Mouse (Mus musculus) CD8-positive naive resting alpha-beta T cell, adult 2 months (primary cell): Measurements from ENCODE around the gene Plac1.

ENCODE experiments used
- DNase-seq, 2 experiments: peaks; one replicate each; pipeline ENCODE4 v3.0.0; 2022; ENCODE audit warnings: low read depth in 2 of 2, low spot score in 2 of 2

Gene Plac1

DNA sequence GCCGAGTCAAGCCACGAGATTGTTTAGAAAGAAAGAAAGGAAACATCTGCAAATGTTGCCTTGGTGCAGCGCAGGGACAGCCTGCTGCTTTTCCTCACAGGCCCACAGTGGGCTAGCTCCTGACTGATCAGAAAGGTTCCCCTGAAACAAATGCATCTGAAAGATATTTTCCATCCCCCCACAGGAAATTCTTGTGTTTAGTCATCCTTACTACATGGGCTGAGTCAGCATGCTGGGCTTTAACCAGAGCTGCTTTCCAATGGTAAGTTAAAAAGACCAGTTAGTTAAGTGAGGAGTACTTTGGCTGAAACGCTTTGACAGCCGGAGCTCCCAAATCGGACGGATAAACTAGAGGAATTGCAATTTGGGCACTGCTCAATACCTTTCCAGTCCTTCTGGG lies 124.9 kb downstream of the Plac1 start:
- no peak for DNase-seq

DNA sequence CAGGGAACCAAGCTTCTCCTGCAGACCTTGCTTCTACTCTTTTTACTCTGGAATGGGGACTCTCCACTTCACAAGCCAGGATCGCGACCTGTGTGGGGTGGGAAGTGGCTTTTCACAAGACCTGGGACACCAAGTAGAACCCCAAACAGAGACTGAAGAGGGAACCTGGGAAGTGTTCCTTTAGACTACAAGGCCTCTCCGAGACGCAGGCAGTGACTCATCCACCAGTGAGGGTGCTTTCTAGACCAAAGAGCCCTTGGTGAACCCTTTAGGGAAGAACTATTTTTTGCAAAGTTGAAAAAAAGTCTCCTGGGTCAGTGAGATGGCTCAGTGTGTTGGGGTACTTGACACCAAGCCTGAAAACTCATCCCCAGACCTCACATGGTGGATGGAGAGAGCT lies 129.8 kb downstream of the Plac1 start:
- no peak for DNase-seq

DNA sequence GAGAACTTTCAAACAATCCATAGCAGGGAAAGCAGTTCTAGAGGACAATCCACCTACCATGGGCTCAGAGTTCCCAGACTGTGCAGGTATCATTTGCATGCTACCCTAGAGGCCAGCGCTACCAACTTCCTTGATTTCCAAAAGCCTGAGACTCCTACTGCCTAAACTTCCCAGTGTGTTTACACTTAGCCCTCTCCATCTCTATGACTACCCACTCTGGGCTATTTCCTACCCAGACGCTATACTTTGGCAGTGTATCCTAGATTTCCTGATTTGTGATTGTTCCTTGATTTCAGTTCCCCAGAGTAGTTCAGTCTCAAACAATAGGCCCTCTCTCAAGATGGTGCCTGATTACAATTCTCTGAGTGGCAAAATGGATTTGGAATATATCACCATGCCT lies 132.8 kb downstream of the Plac1 start:
- DNase-seq: no peak

DNA sequence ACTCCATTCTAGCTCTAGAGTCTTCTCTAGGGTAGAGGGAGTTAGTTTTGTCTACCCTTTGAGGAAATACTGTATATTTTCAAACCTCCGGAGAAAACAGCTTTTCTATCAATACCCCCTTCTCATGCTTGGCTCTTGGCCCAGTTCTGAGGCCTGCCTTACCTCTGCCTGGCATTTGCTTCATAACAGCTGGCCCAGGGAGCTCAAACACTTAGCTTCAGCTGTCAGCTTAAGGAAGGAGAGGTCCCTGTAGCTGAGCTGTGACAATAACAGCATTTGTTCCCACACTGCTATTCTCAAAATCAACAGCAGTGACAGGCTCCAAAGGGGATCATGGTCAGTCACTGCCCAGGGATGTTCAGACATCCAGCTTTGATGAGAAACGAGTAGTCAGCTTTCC lies 138.7 kb downstream of the Plac1 start:
- no peak for DNase-seq

DNA sequence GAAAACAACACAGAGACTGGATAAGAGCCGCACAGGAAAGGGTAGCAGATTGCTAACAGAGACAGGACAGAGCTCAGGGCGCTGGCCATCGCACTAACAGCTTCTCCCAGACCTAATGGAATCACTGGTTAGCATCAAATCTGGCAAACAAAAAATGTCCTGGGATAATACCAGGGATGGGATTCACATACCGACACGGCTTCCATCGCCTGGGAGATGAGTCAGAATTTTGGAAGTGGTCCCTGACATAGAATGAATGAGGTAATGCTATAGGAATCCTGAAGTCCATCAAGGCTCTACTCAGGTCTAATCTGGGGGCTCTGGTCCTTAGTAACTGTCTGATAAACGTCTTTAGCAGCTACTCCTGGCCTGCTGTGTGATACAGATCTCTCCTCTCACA lies 140.0 kb downstream of the Plac1 start:
- DNase-seq: no peak

DNA sequence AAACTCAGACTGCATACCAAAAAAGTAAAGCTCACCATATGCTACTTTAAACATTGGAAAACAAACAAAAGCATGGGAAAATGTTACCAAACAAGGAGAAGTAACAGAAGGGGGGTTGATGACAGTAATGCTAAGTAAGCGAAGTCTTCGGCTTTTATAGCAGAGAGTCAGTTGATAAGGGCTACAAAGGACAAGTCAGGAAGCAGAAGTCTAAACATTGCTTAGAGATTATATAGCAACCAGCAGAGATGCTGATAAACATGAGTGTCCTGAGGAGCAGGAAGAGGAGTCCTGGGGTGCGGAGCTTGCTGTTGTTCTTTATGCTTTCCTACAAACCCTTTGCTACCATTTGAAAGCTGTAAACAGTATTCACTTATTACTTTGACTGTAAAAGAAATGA lies 140.6 kb downstream of the Plac1 start:
- DNase-seq: no peak

DNA sequence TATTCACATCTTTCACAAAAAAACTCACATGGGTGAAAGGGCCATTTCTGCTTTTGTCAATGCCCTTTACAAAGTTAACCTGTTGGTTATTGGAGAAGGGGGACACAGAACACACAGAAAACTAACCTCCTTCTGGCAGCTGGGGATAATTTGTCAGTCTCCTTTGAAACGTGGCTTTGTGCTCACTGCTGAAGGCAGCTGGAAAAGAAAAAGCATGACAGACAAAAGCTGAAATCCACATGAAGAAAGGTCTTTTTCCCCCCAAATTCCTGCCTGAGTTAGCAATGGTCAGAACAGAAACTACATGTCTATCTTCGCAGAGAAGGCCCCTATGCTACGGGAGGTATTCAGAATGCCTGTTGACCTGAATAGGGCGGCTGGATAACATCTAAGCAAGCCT lies 141.6 kb downstream of the Plac1 start:
- no peak for DNase-seq

DNA sequence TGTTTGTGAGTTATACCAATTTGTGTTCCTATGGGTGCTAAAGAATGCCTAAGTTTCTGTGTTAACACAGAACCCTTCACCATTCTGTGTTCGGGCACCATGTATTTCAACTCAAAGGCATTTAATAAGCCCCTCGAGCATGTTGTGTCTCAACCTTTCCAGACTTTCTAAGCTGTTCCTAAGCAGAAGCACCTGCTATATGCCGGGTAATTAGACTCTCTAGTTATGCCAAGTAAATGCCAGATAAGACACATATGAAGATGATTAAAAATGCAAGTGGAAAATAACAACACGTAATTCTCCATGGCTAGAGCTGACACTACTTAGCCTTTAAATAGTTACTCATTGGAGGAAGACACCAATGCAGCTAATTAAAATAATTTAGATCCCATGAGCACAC lies 142.1 kb downstream of the Plac1 start:
- DNase-seq: no peak

DNA sequence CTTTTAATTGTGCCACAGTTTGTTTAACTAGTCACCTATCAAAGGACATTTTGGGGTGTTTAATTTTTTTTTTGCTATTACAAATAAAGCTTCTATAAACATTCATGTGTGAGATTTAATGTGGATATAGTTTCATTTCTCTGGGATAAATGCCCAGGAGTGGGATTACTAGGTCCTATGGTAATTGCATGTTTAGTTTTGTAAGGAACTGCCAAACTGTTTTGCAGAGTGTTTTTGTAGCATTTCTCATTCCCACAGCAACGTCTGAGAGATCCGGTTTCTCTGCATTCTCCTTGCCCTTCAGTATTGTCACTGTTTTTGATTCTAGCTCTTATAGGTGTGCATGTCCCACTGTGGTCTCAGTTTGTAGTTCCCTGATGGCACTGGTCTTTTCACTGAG lies 146.5 kb downstream of the Plac1 start:
- DNase-seq: no peak

DNA sequence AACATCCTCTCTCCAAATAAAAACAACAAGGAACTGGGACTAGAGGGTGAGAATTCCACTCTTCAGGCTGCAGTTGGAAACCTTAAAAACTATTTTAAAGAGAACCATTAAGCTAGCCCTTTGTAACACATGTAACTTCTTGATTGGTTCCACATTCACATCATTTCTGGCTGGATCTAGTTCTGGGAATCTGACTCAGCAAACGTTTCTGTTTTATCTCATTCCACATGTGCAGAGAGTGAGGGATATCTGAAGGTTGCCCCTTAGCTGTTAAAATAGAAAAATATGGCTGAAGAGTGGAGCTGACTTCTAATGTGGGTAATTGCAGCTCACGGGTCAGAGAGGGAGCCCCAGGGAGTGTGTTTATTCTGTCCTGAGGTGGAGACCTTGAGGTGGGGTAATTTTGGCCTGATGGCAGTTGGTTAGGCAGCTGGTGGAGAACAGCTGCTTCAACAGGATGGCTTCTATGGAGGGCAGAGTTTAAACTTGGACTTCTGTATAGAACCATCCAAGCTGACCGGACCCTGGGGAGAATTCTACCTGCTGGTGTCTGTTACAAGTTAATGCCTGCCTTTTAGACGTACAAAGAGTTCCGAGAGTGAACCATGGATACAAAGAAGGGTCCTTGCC lies 151.1 kb downstream of the Plac1 start:
- no peak for DNase-seq

DNA sequence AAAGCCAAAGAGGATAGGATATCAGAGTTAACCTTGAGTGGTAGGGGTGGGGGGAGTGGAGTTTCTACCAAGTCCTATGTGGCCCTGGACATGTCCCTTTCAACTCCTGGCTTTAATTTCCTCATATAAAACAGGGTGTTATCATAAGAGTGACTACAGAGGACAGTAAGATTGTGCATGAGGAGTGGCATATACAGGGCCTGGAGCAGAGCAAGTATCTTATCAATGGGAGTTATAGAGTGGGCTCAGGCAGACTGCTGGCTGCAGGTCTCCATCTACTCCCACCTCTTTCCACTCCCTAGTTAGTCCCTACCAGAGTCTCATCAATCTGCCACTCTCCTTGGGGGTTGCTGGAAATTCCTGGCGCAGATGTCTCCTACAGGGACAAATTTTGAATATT lies 152.7 kb downstream of the Plac1 start:
- no peak for DNase-seq

DNA sequence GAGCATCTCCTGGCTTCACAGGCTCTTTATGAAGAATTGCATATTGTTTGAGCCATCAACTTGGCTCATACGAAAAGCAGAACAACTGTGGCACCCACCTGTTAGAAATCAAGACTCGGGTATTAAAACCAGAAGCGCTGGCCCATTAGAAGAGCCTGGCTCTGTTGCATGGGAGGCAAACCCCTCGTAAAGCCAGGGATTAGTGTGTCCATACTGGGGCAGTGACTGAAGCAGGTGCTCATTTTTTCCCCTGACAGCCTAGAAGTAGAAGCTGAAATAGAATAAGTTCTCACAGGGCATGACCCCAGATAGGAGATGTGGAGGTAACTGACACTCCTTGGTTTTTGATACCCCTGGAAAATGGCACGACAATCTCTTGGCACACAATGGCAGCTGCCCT lies 154.4 kb downstream of the Plac1 start:
- DNase-seq: no peak

DNA sequence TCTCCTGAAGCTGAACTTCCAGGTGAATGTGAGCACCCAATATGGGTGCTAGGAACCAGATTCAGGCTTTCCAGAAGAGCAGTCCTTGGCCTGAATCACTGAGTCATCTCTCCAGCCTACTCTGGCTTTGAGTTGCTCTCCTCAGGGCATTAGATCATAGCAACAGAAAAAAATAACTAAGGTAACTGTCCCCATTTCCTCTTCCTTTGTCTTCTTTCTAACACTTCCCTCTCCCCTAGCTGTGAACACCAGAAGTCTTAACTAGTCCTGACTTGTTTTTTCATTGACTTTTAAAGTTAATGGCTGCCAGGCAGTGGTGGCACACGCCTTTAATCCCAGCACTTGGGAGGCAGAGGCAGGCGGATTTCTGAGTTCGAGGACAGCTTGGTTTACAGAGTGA lies 175.5 kb downstream of the Plac1 start:
- no peak for DNase-seq

DNA sequence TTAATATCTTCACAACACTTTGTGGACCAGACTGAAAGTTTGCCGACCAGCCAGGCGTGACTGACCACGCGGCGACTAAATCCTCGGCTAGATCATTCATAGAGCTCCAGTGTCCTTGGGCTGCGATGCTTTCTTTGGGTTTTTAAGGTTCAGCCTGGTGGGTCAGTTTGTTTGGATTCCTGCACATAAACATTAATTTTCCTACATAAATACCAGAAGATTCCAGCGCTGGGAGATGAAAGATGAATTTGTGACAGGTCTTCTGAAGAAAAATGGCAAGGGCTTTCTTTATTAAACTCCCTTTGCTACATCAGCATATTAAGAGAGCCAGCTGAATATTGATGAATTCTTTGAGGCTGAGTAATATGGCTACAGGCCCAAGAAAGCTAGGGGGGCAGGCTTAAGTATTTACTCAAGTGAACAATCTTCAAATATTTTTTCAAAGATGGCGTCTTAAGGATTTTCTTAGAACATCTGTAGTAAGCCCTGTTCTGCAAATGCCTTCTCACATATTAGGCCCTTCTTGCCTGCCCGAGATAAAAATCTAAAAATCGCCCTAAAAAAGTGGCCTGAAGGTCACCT lies 180.4 kb downstream of the Plac1 start:
- DNase-seq: no peak

DNA sequence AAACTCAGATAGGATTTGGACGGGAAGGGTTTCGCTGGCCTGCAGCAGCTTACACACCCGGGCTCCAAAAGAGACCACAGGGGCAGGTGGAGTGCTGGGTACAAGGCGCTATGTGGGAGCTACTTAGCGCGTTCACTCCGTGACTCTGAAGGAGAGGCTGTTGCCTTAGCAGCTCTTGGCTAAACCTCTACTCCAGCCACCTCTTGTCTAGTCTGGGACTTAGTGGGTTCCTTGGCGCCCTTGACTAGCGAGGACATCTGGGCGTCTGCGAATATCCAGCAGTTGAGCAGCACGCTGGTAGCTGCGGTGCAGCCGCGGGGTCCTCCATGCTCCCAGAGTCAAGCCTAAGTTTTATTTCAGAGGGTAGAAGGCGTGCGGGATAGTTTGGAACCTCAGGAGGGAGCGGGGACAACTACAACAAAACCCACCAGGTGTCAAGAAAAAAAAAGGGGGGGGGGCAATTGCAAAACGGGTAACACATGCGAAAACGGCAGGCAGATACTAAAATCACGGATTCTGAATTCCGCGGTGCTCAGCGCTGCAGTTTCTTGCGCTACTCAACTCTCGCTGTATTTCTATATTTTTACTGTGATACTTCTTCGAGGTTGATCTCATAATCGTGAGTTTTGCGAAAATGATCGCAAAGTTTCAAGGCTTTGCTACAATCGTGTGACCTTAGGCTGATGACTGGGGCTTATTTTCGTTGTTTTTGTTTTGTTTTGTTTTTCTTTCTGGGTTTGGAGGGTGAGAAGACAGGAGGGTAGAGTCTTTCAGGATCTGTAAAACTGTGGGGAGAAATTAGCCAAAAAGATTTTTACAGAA lies 181.2 kb downstream of the Plac1 start:
- no peak for DNase-seq

DNA sequence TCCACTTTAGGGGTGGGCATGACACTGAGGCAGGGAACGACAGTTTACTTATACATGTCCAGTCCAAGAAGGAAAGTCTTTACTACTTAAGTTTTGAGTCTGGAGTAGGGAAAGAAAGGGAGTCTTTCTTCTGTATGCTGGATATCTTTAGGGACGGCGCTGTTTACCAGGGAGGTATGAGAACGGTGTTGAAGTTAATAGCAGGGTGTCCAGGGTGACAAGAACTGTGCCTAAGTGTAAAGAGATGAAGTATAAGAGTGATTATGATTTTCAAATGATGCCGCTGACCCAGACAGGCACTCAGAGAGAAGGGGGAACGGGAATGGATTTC lies 182.2 kb downstream of the Plac1 start:
- DNase-seq: no peak

DNA sequence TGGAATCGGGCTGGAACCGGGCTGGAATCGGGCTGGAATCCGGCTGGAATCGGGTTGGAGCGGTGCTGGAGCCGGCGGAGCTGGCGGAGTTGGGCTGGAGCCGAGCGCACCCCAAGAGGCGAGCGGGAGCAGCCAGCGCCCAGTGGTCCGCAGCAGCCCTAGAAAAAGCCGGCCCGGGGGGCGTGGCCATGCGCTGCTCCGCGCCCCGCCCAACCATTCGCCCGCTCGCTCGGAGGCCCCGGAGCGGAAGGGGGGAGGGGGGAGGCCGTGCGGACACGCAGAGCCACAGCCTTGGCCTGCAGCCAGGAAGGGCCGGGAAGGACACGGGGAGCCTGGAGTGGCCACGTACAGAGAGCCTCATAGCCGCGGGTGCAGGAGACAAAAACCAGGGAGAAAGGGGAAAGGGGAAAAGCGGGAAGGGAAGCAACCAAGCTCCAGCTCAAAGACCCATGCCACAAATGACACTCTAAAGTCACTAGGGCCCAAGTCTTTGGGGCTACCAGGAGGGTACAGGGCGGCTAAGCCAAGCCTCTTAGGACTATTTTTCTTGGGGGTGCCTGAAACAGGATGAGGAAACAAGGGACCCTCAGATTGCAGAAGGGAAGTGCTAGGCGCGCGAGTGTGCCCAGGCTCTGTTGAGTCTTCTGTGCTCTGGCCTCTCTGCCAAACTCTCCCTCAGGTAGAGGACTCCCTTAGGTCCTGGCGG lies 182.7 kb downstream of the Plac1 start:
- peak; percentile 6 to 30 for DNase-seq

DNA sequence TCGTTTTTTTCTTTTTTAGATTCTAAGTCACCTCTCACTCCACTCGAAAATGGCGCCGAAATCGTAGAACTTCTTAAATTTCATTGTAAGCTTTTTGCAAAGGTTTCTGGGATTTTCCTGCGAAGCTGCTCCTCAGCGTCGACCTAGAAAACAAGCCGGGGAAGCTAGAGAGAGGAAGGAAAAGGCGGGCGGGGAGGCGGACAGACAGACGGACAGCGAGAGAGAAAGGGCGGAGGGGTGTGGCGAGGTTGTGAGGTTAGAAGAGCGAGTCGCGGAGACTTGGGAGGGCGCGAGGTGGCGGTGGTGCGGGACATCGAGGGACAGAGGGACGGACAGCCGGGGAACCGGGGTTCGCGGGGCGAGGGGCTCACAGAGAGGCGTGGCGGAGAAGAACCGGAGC lies 183.3 kb downstream of the Plac1 start:
- DNase-seq: peak in 1 of 2 experiments; percentile 7

DNA sequence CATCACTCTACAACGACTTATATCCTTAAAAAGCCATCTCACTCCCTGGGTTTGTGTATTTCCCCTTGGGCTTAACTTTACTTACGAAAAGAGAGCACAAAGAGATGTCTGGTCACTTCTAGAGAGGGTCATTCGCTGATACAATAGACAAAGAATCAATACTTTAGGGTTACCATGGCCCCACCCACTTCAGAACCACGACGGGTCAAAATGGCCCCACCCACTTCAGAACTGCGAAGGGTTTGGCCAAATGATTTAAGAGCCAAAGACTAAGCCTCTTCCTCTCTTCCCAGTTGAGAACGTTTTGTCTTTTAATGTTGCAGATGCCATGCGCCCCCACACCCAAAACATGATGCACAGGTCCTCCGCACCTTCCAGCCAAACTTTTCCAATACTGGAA lies 184.1 kb downstream of the Plac1 start:
- no peak for DNase-seq

DNA sequence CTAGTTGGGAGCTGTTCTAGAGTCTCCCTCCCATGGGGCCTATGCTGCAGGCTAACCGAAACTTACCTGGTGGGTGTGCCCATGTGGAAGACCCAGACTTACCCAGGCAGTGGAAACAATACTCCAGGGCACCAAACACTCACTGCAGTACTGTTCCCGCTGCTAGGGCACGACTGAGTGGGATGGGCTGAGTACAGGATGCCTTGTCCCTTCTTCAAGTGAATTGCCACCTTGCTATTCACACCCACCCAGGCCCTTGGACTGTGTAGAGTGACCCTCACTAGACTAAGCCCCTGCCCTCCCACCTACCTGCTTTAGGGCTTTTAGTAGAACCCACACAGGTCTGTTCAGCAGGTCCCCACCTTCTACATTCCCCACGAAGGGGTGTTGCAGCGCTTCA lies 186.0 kb downstream of the Plac1 start:
- no peak for DNase-seq

DNA sequence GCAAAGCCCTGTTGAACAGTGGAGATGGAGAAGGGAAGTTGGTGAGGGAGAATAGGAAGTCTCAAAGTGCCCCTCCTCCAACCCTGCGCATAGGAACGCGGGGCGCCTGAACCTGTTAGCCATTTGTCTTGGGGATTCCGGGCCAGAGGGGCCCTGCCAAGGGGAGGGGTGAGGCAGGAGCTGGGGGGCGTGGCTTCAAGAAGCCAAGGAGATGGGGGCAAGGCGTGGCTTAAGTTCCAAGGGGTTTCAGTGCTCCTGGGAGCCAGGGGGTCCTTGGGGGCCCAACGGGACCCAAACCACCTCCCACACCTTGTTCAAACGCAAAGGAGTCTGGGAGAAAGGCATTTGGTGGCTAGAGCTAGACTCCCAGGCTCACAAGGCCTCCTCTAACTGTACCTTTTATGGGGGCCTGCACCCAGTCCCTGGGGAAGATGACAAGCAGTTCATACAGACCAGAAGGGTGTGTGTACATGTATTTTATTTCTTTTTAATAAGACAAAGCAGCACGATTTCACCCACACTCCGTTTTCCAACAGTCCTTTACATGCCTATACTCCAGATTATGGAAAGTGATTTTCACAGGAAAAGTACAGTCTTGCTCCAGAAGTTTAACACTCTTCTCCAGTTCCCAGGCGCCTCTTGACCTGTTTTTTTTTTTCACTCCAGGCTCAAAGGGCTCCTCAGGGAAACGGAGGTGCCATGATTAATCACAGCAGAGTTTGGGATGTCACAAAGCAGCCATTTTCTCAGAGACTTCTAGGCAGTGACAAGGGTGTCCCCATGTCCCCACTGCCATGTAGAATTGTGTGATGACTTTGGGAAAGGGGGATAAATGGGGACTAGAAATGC lies 187.0 kb downstream of the Plac1 start:
- no peak for DNase-seq
